Mouse (Mus musculus) erythroblast, embryonic 14.5 days (primary cell): ENCODE measurements around the gene Osbpl7.

Source experiments
- GATA1 ChIP-seq: IDR thresholded peaks from 2 replicates; pipeline ENCODE4 v1.6.1; 2012; ENCODE audit warnings: low read length, inconsistent platforms, mixed read lengths
- TAL1 ChIP-seq: IDR thresholded peaks from 3 replicates; pipeline ENCODE4 v1.6.1; 2012; ENCODE audit warnings: low read length, inconsistent platforms, mixed read lengths

GRCm38 (mm10) chr11:97025721-97026344 is 24.6 kb upstream of the Osbpl7 start:
- TF ChIP-seq TAL1 (no peak), GATA1 (no peak)
